Mouse (Mus musculus): ENCODE results near the gene Jarid2. TPM values are rescaled to one million over a fixed set of nuclear protein-coding genes. Genes with fewer than 3 reads are reported as not detected.

Jarid2 gene
- polyA plus RNA-seq, 1 experiment: 10.2 TPM

GRCm38 (mm10) chr13:44960542-44961291 is 231.4 kb downstream of the Jarid2 start:
- no peak for DNase-seq (ENCODE audit: low read depth)
